Mouse (Mus musculus) C2C12 (cell line): ENCODE data around the gene Gpr143.

Experiments
- CTCF ChIP-seq: IDR thresholded peaks from one replicate; pipeline ENCODE4 v1.5.1; 2011; ENCODE audit not compliant: control insufficient read depth, insufficient read depth, insufficient read length
- FOSL1 ChIP-seq: IDR thresholded peaks from one replicate; pipeline ENCODE4 v1.8.0; 2011; ENCODE audit warnings: mild to moderate bottlenecking, low read length; ENCODE audit not compliant: poor library complexity, insufficient read depth, severe bottlenecking
- MAX ChIP-seq: IDR thresholded peaks from one replicate; pipeline ENCODE4 v1.6.1; 2011; ENCODE audit warnings: mild to moderate bottlenecking, control low read depth

GRCm38 (mm10) chrX:152743642-152744041 lies 38.1 kb upstream of the Gpr143 start:
- TF ChIP-seq MAX (no peak), CTCF (no peak), FOSL1 (no peak)
